Mouse (Mus musculus) B cell, adult 2 months (primary cell): ENCODE data around the gene Rimbp3.

Experiments
- DNase-seq, 2 experiments: peaks; one replicate each; pipeline ENCODE4 v3.0.0; 2022

The Rimbp3 gene

DNA sequence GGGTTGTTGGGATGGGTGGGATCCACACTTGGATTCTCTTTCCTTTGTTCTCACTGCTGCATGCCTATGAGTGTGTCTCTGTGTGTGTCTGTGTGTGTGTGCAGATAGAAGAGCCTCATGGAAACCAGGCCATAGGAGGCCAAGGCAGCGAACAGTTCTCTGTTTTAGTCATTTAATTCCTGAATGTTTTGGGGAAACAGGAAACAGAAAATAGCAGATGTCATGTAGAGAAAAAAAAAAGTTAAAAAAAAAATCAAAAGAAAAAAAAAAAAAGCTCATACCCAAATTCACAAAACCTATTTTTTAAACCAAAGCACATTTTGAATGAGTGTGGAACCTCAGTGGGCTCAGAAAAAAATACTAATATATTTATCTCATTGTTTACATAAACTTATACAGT lies 52.9 kb downstream of the Rimbp3 start:
- DNase-seq = no peak
